Mouse (Mus musculus) thymus, postnatal 0 days (tissue): ENCODE data around the gene Arvcf. TPM values are rescaled to one million over a fixed set of nuclear protein-coding genes. Genes with fewer than 3 reads are reported as not detected.

Experiments
- DNase-seq: peaks from one replicate; pipeline ENCODE4 v3.0.0-alpha.2; 2015; ENCODE audit warnings: low spot score
- polyA plus RNA-seq: library from polyadenylated mRNA; unstranded; fragments of >200 nt; fragmentation: Nextera tagmentation; extraction: Ambion mirVana; gene quantifications from 2 replicates; pipeline ENCODE4 v1.2.1, GENCODE M21; 2015

Gene Arvcf
- polyA plus RNA-seq, 1 experiment from 2014 or later = 40.0 TPM

DNA sequence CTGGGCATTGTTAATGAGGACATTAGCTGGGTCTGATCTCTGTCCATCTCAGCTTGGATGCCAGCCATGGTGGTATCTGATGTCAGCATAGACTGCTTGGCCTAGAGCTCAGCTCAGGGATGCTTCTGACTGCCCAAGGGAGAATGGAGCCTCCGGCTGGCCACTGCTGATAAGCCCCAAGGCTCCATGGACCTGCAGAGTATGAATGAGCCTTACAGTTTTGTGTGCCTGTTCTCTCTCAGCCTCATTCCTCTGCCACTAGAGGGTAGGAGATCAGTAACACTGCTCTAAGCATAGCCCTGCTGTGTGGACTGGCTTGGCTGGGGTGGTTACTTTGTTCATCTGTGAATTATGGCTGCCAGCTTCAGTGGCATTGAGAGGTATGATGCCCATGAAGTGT, 5.1 kb downstream of the Arvcf start:
- DNase-seq = no peak

DNA sequence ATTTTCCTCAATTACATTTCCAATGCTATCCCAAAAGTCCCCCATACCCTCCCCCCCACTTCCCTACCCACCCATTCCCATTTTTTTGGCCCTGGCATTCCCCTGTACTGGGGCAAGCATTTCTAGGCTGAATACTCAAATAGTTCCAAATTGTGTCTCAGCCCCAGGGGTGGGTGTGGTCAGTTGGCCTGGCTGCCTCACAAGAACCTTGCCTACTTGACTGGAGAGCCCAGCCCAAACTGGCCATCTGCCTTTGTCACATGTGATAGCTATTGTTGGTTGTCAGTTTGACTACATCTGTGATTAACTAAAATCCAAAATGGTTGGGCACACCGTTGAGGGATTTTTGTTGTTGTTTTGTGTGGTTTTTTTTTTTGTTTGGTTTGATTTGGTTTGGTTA, 9.0 kb downstream of the Arvcf start:
- no peak for DNase-seq

DNA sequence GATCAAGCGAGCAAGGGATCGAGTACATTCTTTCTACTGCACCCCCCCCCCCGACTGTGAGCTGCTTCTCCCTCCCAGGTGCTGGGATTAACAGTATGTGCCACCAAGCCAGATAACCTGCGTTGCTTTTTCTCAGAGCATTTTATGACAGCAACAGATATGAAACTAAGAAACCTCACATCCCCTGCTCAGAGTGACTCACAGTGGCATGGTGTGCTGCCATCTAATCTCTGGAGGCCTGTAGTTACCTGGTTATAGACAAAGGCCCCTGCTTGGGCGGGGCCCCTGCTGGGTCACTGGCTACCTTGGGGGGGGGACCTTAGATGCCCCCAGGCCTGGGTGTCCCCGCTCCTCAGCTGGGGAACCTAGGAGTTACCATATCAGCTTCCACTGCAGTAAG, 10.0 kb downstream of the Arvcf start:
- DNase-seq = no peak

DNA sequence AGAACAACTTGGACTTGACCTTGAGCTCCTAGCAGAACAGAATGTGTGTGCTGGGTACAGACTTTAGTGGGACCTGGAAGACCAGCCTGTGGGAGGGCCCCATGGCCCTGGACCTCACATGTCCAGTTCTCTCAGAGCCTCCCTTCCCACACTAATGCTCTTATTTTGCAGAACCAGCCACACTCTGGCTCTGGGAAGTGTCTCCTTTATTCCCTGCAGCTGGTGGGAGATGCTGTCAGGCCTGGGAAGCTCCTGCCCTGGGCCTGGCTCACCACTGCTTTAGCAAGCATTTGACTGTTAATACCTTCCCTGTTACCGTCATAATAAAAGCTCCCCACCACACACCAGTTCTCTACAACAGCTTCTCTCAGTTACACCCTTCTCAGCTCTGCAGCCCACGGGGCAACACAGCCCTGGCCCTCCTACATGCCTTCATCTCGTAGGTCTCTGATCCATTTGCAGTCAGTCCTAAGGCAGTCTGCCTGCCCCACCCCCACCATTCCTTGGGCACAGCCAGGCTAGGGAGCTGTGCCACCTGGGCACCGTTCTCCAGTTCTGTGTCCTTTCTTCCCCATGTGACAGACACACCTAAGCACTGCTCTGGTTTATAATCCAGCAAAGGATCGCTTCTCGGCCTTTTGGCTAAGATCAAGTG, 12.3 kb downstream of the Arvcf start:
- DNase-seq = no peak

DNA sequence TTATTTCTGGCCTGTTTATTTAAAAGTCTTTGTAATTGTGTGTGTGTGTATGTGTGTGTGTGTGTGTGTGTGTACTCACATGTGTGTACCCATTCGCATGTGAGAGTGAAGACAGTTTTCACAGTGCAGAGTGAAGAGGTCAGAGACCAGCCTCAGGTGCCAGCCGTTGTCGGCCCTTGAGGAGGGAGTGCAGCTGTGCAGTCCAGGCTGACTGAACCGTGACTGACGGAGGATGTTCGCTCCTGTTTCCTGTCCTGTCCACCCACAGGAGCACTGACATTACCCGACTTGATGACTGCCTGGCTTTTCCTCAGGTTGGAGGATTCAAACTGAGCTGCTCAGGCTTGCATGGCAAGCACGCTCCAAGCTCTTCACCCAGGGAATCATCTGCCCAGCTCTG, 15.0 kb downstream of the Arvcf start:
- DNase-seq = no peak

DNA sequence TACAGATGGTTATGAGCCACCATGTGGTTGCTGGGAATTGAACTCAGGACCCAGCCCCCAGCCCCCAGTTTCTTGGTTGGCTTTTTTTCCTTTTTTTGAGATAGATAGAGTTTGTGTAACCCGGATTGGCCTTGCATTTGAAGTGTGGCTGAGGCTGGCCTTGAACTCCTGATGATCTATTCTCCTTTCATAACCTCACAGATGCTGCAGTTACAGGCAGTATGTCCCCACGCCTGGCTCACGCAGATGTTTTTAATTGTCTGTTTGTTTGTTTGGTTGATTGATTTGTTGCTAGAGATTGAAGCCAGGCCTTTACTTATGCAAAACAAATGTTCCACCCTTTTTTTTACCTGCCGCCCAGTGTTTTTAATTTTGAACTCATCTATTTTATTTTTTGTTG, 18.9 kb downstream of the Arvcf start:
- no peak for DNase-seq

DNA sequence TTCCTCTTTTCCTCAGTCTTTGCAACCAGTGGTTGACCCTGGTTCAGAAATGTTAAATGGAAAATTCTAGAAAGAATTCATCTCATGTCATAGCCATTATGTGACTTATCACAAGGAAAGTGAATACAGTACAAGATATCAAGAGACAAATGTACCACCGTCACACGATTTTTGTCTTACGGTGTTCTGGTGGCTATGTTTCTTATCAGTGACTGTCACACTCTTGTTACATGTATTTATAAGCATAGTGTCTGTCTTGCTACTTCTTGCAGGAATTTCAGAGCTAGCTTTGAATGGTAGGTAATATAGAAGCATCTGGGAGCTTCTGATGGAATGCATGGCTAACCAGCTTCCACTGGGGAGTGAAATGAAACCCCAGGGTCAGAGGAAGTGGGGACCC, 22.2 kb downstream of the Arvcf start:
- no peak for DNase-seq

DNA sequence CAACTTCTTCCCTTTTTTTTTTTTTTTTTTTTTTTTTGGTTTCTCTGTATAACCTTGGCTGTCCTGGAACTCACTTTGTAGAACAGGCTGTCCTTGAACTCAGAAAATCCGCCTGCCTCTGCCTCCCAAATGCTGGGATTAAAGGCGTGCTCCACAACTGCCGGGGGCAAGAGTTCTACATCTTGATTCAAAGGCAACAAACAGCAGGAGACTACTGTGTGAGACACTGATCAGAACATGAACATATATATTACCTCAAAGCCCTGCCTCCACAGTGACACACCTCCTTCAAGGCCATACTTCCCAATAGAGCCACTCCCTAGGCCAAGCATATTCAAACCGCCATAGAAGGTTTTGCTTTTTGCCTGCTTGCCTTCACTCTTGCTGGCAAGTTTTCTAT, 25.6 kb downstream of the Arvcf start:
- DNase-seq = no peak

DNA sequence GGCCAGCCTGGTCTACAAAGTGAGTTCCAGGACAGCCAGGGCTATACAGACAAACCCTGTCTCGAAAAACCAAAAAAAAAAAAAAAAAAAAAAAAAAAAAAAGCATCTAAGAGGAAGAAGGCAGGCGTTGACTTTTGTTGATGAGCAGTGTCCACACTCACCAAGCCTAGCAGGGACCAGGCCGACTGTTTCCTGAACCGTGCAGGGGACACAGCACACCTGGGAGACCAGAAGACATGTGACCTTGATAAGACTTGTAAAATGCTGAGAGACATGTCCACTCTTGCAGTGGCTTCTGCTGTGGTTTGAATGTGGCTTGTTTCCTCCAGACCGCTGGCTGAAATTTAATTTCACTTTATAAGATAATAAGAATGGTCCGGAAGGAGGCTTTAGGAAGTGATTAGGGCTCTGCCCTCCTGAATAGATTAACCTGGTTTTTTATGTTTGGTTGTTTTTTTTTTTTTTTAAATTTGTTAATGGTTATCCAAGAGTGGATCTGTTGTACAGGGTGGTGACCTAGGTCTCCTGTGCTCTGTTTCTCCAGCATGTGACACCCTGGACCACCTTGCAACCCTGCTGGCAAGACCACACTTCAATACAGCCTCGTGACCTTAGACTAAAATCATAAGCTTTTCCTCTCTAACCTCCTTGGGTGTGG, 28.4 kb downstream of the Arvcf start:
- DNase-seq = no peak

DNA sequence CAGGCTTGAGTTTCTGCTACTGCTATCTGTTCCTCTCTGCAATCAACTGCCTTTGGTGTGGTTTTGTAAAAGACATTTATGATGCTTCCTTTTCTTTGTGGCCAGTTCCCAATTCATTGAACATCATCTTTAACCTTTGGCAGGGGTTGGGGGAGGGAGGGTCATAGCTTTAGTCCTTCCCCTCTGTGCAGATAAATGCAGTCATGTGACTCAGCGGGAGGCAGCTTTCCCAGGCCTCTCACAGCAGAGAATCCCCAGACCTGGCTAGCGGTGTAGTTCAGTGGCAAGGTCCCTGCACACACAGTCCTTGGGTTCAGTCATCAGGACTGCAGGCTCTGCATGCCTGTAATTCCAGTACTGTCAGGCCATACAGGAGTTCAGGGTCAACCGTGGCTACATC, 29.2 kb downstream of the Arvcf start:
- no peak for DNase-seq

DNA sequence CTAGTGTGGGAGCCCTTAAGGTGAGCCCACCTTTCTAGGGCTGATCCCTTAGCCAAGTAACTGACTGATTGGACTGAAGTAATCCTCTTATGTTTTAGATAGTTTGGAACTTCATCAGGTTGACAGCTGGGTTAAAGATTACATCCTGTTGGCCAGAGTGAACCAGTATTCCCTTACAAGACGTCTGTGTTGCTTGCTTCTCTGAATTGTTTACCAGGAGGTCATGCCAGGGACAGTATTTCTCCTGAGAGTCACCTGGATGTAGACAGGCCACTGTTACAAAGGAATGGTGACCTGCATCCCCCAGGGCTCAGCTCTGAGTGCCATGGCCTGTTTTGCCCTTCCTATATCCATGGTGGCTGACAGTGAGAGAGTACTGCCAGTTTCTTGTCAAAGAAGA, 30.5 kb downstream of the Arvcf start:
- DNase-seq = no peak

DNA sequence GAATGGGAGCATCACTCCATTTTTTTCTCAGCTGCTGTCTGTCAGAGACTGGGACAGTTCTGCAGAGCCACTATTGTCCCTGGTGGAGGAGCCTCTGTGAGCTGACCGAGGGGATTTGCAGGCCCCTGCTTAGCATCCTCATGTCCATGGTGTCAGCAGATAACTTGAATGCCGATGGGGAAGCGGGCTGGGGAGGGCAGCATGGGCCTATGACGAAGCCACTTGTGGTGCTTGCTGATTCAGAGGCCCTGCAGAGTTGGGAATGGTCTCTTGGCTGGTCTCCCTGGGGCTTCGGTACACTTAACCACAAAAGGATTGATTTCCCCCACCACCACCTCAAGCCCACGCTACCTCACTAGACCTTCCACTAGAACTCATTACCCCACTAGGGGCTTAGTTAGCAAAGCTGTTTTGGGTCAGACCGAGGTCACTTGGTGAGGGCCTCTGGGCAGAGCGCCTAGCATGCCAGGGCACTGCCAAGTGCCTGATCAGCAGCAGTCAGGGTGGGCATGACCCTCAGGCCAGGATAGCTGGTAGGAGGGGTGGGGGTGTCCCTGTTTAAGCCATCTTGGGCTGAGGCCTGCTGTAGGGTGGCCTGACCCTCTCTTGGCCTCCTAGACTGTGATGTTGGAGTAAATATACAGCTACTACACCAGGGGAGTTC, 31.5 kb downstream of the Arvcf start:
- no peak for DNase-seq

DNA sequence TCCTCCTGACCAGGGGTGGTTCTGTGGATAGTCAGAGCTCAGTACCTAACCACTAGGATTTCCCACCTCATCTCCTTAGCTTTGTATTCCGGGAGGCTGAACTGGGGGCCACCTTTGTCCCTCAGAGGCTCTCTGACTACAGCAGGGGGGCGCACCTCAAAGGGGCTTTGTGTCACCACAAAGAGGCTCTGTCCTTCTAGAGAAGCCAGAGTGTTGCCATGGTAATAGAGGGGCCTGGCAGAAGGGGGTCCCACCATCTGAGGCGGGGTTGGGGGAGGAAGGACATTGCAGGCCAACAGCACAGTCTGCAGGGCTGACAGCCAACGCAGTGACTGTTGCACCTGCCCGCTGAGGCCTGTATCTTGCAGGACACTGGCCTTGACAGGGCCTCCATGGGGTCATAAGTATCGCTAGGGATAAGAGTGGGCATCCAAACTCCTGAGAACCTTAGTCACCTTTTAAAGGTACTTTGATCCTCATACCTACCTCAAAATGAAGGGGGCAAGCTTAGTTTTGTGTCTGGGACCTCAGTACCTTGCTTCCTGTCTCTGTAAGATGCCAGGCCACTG, 32.6 kb downstream of the Arvcf start:
- DNase-seq = no peak

DNA sequence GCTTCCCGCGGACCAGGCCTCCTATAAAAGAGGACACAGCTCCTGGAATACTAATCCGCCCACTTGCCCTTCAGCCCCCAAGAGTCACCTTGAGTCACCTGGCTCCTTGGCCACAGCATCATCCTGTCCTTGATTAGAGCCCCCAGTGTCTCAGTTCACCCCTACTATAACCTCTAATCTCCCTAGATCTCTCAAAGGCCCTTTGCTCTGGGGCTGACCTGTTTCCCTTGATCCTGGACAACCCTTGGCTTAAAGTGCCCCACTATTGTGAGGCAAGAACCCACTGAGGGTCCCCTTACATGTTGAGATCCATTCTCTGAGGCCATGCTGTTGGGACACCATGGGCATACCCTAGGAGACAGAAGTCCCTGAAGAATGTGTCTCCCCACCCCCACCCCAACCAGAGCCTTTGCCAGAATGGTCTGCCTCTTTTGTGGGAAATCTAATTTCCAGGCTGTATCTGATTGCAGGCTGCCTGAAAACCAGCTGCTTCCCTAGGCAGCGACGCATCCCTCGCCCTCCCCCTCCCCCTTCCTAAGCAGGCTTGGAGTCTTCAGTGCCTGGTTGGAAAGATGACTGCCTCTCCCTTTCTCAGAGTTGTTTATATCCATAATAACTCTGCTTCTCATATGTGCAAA, 33.8 kb downstream of the Arvcf start:
- DNase-seq = no peak

DNA sequence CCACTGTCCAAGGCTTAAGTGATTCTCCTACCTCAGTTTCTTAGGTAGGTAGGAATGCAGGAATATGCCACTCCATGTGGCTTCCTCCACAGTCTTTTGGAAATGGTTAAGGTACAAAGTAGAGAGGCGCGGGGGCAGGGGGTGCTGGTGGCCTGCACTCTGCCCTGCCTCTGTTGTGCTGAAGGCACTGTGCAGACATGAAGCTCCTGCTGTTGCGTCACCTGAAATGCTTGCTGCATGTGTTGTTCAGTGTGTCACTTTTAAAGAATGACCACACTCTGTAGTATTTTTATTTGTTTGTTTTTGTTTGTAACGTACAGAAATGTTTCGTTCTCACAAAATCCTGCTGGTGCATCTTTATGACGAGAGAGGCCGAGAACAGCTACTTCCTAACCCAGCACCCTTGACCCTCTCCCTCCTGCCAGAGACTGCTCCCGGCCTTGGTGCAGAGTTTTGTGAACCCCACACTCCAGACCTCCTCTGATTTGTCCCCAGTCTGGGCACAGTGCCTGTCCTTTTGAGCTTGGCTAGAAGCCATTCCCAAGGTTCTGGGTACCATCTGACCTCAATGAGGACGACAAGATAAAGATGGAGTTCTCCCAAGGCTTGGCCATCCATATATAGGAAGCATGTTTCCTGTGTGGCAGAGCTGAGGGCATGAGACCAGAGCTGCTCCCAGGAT, 35.2 kb downstream of the Arvcf start:
- no peak for DNase-seq

DNA sequence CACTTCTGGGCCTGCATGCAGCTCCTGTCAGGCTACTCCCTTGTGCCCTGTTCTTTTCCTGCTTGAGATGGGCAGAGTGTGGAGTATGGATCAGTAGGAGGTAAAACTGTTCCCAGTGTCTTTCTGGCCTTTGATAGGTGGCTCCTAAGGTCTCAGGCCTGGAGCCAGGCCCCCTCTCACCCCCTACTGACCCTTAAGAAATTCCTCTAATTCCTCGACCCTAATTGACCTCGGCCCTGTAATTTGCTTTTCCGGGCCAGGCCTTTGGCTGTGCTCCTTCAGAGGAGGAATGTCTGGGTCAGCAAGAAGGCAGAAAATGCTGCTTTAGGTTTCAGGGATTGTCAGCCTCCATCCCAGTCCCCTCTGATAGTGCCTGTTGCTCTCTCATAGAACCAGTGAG, 35.8 kb downstream of the Arvcf start:
- DNase-seq = no peak

DNA sequence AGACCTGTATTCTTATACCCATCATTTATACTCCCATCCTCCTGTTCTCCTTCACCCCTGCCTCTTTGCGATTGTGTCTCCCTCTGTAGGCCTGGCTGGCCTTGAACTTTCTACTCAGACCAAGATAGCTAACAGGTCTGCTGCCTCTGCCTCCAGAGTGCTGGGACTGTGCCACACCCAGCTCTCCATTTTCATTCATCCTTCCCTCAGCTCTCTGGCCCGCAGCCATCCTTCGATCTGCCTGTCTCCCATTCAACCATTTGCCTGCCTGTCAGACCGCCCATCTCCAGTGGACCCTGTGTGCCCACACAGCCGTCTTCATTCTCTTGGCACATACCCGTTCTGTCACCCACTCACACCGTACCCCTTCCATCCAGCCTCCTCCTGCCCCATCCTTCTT, 36.2 kb downstream of the Arvcf start:
- no peak for DNase-seq

DNA sequence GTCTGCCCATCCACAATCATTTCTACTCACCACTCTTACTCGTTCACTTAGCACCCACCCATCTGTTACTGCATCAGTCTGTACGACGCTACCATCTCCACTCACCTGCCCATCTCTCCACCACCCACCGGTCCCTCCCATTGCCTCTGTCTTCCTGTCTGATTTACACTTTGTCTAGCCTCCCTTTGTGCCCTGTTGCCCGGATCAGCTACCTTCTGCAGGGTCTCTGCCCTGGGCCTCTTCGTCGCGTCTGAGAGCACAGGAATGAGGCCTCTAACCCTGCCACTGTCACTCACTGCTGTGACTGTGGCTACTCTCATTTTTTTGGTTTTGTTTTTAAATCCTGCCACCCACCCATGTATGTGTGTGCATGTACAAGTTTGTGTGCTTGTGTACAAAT, 36.7 kb downstream of the Arvcf start:
- no peak for DNase-seq

DNA sequence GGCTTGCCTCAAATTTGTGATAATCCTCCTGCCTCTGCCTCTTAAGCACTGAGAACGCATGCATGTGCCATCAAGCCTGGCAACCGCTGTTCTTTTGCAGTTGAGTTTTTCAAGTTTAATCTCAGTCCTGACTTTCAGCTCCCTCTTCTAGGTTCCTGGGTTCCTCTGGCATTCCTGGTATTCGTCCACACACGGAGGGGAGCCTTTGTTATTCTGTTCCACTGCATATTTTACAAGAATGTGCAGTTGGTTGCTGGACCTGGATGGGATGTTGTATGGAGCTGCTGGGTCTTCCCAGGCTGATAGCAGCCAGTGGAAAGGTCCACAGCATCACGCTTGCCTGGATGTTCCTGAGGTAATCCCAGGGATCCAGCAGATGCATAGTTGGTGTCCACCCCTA, 37.4 kb downstream of the Arvcf start:
- no peak for DNase-seq

DNA sequence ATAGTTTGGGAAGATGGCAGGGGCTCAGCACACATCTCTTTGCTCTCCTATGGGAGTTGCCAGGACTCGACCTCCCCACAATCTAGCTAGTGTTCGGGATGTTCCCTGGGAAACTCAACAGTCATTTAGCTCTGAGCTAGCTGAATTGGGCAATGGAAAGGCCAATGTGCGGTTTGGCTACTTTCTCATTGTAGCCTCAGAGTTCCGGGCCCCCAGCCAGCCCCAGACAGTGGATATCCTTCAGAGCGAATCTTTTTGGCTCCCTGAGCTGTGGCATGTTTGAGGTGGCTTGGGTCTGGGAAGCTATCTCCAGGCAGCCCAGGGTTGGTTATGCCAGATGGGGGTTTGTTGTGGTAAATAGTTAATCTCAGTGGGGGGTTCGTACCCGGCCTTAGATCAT, 38.5 kb downstream of the Arvcf start:
- DNase-seq = no peak

DNA sequence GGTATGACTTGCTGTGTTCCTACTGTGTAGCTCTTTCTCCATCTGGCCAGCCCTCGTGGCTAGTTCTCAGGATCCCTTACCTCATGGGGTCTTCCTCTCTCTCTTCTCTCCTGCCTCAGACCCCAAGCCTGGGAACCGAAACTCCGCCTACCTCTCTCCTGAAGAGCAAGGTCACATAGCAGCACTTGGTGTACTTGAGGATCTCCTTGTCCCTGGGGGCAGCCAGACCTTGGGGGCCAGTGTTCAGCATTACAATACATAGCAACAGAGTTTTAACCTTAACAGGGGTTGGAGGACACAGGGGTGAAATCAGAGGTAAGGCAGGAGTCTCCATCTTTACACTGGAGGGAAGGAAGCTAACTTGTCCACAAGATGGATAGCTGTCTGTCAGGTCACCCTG, 39.0 kb downstream of the Arvcf start:
- no peak for DNase-seq
